Mouse (Mus musculus) Patski (cell line): ENCODE measurements at regions not wholly inside any gene's neighbourhood (a gene's known extent, or its start where the extent isn't known, plus 50 kb on each side); places are given as distances from the start of the nearest gene placed in this dataset.
A peak's percentile ranks its signal among the peaks of the same experiment; 100 is the strongest.

Experiments used
- ATAC-seq: fragments of 100-300 bp; one replicate; pipeline ENCODE4 v1.8.0; 2021
- CTCF ChIA-PET: fragments of 350-600 bp; sonication (Branson Sonifier 250); formaldehyde crosslinking; loops from one replicate; lab custom pipeline; 2022; ENCODE audit warnings: inconsistent platforms; lab: Charles Lee
- POLR2A ChIA-PET: fragments of 350-600 bp; sonication (Branson Sonifier 250); formaldehyde crosslinking; loops from one replicate; lab custom pipeline; 2022; ENCODE audit warnings: antibody characterized with exemption, inconsistent platforms; lab: Charles Lee
- DNase-seq: peaks from one replicate; pipeline ENCODE4 v3.0.0-alpha.2; 2011; ENCODE audit warnings: low read depth, low spot score
- H3K27me3 ChIP-seq: fragments of 371-371 bp; one replicate; pipeline ENCODE4 v1.5.1; 2021
- CTCF ChIP-seq: fragments of 100-300 bp; IDR thresholded peaks from one replicate; pipeline ENCODE4 v1.5.1; 2021
- in situ Hi-C: fragments of 300-500 bp; cut with MboI; formaldehyde crosslinking; loops from 3 replicates; pipeline ENCODE4 v1.11.1; 2018; ENCODE audit warnings: low pct_unique_long_range_greater_than_20kb, mixed read lengths

DNA sequence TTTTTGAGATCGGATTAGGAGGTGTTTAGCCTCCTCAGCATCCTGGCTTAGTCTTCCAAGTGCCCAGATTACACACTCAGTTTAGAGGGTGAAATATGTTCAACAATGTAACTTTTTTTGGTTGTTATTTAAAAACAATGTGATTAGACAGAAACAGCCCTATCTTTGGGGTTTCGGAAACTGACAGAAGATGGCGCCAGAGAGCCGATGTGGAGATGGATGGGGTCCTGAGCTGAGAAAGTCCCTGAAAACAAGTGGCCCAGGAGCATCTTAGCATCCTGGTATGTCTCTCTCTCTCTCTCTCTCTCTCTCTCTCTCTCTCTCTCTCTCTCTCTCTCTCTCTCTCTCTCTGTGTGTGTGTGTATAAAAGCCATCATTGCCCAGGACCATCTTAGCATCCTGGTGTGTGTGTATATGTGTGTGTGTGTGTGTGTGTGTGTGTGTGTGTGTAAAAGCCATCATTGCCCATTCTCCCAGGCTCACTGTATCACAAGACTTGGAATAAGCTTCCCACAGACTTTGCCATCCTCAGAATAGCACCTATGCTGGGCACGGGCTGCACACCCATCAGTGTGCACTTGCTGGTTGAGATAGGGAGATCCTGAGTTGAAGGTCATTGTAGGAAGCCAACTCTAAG, 84.2 kb upstream of the Fam174b start:
- H3K27me3 ChIP-seq = no peaks in the 10 kb centered on the region
- POLR2A ChIA-PET = no interaction called here
- in situ Hi-C loops = loop anchor here (5.0 to 25.0 kb wide), 4 partner anchors 289 to 701 kb away; no protein-coding TSS in a partner anchor
- ATAC-seq = no peak
- CTCF ChIA-PET = interaction anchor here (1.1 to 2.4 kb wide), 3 partner anchors 368 to 699 kb away, joined by 3 to 18 read pairs (median 6); no protein-coding TSS in a partner anchor
- no peak for DNase-seq
- TF ChIP-seq CTCF = peak; percentile 86

GRCm38 (mm10) chr7:73654193-73654871, 85.8 kb upstream of the Fam174b start:
- peak; percentile 71 for TF ChIP-seq CTCF
- in situ Hi-C loops = loop anchor here (5.0 to 25.0 kb wide), 3 partner anchors 290 to 1262 kb away; no protein-coding TSS in a partner anchor
- ATAC-seq (no peak), DNase-seq (no peak)
- no peaks in the 10 kb centered on the region for H3K27me3 ChIP-seq
- ChIA-PET CTCF (interaction anchor here (0.8 to 2.4 kb wide), 6 partner anchors 302 to 714 kb away, joined by 3 to 18 read pairs (median 3); no protein-coding TSS in a partner anchor), POLR2A (no interaction called here)

DNA sequence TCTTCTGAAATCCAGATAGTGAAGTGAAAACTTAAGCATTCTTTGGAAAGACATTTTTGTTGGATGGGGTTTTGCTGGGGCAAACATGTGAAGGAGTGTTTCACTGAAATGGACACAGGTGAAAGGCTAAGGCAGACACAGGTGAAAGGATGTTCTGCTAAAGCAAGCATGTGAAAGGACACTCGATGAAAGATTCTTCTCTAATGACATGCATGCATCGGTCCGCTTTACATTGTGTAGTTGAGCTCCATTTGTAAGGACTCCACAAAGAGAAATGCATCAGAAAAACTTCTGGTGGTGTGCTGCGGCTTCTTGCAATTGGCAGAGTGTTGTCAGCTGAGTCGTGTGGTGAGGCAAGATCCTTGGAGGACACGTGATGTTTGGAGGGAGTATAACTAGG, 89.2 kb upstream of the Fam174b start:
- POLR2A ChIA-PET = interaction anchor here (0.7 to 1.1 kb wide), 3 partner anchors 110 to 718 kb away, joined by 3 to 5 read pairs (median 3); no protein-coding TSS in a partner anchor
- CTCF ChIA-PET = no interaction called here
- ATAC-seq (no peak), DNase-seq (no peak)
- TF ChIP-seq CTCF = no peak
- no peaks in the 10 kb centered on the region for H3K27me3 ChIP-seq
- in situ Hi-C loops = loop anchor here (5.0 to 25.0 kb wide), 3 partner anchors 294 to 1259 kb away; no protein-coding TSS in a partner anchor

DNA sequence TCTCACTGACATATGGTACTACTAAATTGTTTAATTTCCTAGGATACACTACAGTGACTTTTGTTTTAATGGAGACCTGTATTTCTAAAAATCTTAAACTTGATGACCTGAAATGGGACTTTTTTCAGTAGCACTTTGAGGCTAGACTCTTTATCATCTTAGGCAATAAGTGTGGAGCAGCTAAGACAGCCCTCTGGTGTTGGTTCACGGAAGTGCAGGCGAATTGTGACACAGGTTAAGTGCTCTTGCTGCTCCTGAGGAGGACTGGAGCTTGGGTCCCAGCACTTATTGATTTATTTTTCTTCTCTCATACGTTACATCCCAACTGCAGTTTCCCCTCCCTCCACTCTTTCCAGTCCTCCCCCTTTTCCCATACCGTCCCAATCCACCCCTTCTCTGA, 92.1 kb upstream of the Fam174b start:
- CTCF ChIA-PET = interaction anchor here (0.5 to 1.7 kb wide), 3 partner anchors 11 to 235 kb away, joined by 3 to 5 read pairs (median 5); no protein-coding TSS in a partner anchor
- peak; percentile 89 for TF ChIP-seq CTCF
- ATAC-seq (no peak), DNase-seq (no peak)
- in situ Hi-C loops = loop anchor here (25.0 kb wide), 2 partner anchors 411 to 511 kb away; no protein-coding TSS in a partner anchor
- POLR2A ChIA-PET = no interaction called here
- no peaks in the 10 kb centered on the region for H3K27me3 ChIP-seq

DNA sequence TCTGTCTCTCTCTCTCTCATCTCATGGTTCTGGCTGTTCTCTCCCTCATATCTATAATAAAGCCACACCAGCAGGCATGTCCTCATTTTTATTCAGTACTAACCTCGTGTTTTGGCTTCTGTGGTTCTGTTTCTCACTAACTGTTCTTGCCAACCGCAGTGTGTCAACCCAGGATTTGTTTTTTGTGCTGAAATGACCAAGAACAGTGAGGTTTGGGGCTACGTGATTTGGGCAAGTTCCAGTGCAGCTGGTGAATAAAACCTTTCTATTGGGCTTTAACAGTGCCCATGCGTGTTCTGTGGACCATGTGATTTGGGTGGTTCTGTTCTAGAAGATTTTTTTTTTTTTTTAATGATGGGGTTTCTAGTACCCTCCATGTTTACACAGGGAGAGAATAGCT, 93.0 kb upstream of the Fam174b start:
- ChIA-PET POLR2A (no interaction called here), CTCF (interaction anchor here (1.3 to 1.7 kb wide), 2 partner anchors 11 to 126 kb away, joined by 5 read pairs; no protein-coding TSS in a partner anchor)
- no peak for ATAC-seq
- TF ChIP-seq CTCF = no peak
- DNase-seq = no peak
- in situ Hi-C loops = loop anchor here (25.0 kb wide), 2 partner anchors 410 to 510 kb away; no protein-coding TSS in a partner anchor
- H3K27me3 ChIP-seq = no peaks in the 10 kb centered on the region

GRCm38 (mm10) chr7:73646711-73647110, 93.4 kb upstream of the Fam174b start:
- CTCF ChIA-PET = interaction anchor here (1.7 kb wide), 1 partner anchor 10 kb away, joined by 5 read pairs; no protein-coding TSS in a partner anchor
- ATAC-seq (no peak), DNase-seq (no peak)
- POLR2A ChIA-PET = no interaction called here
- in situ Hi-C loops = loop anchor here (25.0 kb wide), 2 partner anchors 409 to 509 kb away; no protein-coding TSS in a partner anchor
- H3K27me3 ChIP-seq = no peaks in the 10 kb centered on the region
- TF ChIP-seq CTCF = no peak

DNA sequence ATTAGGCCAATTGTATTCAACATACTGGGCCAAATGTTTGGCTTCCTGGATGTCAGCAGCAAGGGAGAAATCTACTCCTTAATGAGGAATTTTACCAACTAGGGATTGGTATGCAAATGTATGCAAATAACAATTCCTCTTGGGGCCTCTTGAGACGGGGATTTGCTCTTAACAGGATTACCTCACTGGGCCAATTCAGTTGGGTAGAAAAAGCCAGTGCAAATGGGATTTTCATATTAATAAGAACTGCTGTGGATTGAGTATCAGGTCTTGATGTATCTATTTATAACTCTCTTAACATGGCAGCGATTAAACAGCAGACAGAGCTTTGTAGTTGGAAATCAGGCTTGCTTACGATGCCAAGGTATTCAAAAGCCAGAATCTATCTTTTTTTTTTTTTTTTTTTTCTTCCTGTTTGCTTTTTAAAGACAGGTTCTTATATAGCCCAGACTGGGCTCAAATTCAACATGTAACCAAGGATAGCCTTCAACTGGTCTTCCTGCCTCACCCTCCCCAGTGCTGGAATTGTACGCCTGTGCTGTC, 95.7 kb upstream of the Fam174b start:
- in situ Hi-C loops = loop anchor here (25.0 kb wide), 2 partner anchors 407 to 507 kb away; no protein-coding TSS in a partner anchor
- no peak for TF ChIP-seq CTCF
- no peaks in the 10 kb centered on the region for H3K27me3 ChIP-seq
- DNase-seq (no peak), ATAC-seq (no peak)
- ChIA-PET CTCF (interaction anchor here (0.9 to 1.3 kb wide), 4 partner anchors 16 to 1253 kb away, joined by 3 read pairs; no protein-coding TSS in a partner anchor), POLR2A (interaction anchor here (0.7 kb wide), 1 partner anchor 31 kb away, joined by 5 read pairs; no protein-coding TSS in a partner anchor)

GRCm38 (mm10) chr7:73643993-73644335, 96.1 kb upstream of the Fam174b start:
- no peak for ATAC-seq
- no peak for DNase-seq
- CTCF ChIA-PET = interaction anchor here (0.9 to 1.0 kb wide), 3 partner anchors 15 to 1252 kb away, joined by 3 read pairs; no protein-coding TSS in a partner anchor
- TF ChIP-seq CTCF = no peak
- POLR2A ChIA-PET = interaction anchor here (0.7 kb wide), 1 partner anchor 31 kb away, joined by 5 read pairs; no protein-coding TSS in a partner anchor
- in situ Hi-C loops = loop anchor here (25.0 kb wide), 2 partner anchors 407 to 507 kb away; no protein-coding TSS in a partner anchor
- H3K27me3 ChIP-seq = no peaks in the 10 kb centered on the region

DNA sequence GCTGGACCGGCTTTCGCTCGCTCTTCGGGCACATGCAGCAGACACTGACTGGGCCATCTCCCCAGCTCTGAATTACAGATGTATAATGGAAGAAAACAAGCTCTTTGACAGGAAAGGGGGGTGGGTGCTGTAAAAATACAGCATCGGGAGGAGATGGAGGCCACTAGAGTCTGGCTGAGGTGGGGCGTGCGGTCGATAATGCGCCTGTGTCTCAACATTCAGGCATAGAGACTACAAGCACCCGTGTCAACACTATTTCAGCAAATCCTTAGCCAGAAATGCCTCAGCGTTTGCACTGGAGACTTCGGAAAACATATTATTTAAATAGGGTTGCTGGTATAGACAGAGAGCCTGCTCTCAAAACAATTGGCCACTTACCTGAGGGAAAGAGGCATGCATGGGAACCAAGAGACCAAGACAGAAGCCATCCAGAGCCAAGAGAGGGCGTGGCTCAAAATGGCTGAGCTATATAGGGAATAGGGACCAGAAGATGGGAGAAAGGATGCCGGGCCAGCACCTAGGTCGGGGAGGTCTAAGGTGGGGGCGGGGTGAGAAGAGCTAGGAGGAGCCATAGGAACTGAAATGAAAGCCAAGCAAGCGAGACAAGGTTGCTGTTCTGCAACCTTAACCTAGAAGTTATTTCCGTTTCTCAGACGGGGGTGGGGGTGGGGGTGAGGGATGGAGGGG, 96.7 kb upstream of the Fam174b start:
- ChIA-PET POLR2A (no interaction called here), CTCF (interaction anchor here (1.0 kb wide), 1 partner anchor 16 kb away, joined by 4 read pairs; no protein-coding TSS in a partner anchor)
- TF ChIP-seq CTCF = no peak
- no peak for ATAC-seq
- H3K27me3 ChIP-seq = no peaks in the 10 kb centered on the region
- no peak for DNase-seq
- in situ Hi-C loops = loop anchor here (25.0 kb wide), 2 partner anchors 406 to 506 kb away; no protein-coding TSS in a partner anchor
